Mouse (Mus musculus) hindbrain, postnatal 0 days (tissue): ENCODE results near the gene Lhcgr. TPM values are rescaled to one million over a fixed set of nuclear protein-coding genes. Genes with fewer than 3 reads are reported as not detected.
A peak's percentile ranks its signal among the peaks of the same experiment; 100 is the strongest.

Experiments used
- ATAC-seq: fragments of 200-750 bp; cut with Nextera tagmentation; 2 replicates; pipeline ENCODE4 v1.8.0; 2017; ENCODE audit warnings: mild to moderate bottlenecking, moderate TSS enrichment, moderate library complexity
- DNase-seq: peaks from one replicate; pipeline ENCODE4 v3.0.0-alpha.2; 2015; ENCODE audit warnings: low spot score
- H3K27ac ChIP-seq: fragments of 300-500 bp; sonication (generic); 2 replicates; pipeline ENCODE4 v1.5.1; 2014; ENCODE audit warnings: mild to moderate bottlenecking
- H3K27me3 ChIP-seq: fragments of 300-500 bp; sonication (generic); 2 replicates; pipeline ENCODE4 v1.6.1; 2014; ENCODE audit warnings: low read length, mixed read lengths; ENCODE audit not compliant: insufficient read depth
- H3K36me3 ChIP-seq: fragments of 300-500 bp; sonication (generic); 2 replicates; pipeline ENCODE4 v1.6.1; 2014; ENCODE audit warnings: low read length, mixed read lengths; ENCODE audit not compliant: insufficient read depth
- H3K4me1 ChIP-seq: fragments of 300-500 bp; sonication (generic); 2 replicates; pipeline ENCODE4 v1.6.1; 2014; ENCODE audit warnings: antibody characterized with exemption, low read length, mixed read lengths; ENCODE audit not compliant: insufficient read depth
- H3K4me2 ChIP-seq: fragments of 300-500 bp; sonication (generic); 2 replicates; pipeline ENCODE4 v1.6.1; 2014; ENCODE audit warnings: low read depth, mild to moderate bottlenecking, low read length, moderate library complexity, mixed read lengths
- H3K4me3 ChIP-seq: fragments of 300-500 bp; sonication (generic); 2 replicates; pipeline ENCODE4 v1.5.1; 2014; ENCODE audit warnings: low read length
- H3K9ac ChIP-seq: fragments of 300-500 bp; sonication (generic); replicated peaks from 2 replicates; pipeline ENCODE4 v1.6.1; 2014; ENCODE audit warnings: mild to moderate bottlenecking, low read length, moderate library complexity, mixed read lengths
- H3K9me3 ChIP-seq: fragments of 300-500 bp; sonication (generic); 2 replicates; pipeline ENCODE4 v1.6.1; 2016; ENCODE audit warnings: low read length, mixed read lengths
- CTCF ChIP-seq: IDR thresholded peaks from 2 replicates; pipeline ENCODE4 v1.5.1; 2016; ENCODE audit warnings: antibody characterized with exemption, control low read depth, low read depth
- WGBS: fragments of 180-500 bp; shearing (Covaris S2); extraction: QIAGEN DNeasy Blood & Tissue Kit; methylation state at CpG from one replicate; pipeline ENCODE4 v1.1.7; 2014; 5-methylcytosine and 5-hydroxymethylcytosine counted together
- polyA plus RNA-seq: library from polyadenylated mRNA; unstranded; fragments of >200 nt; fragmentation: Nextera tagmentation; extraction: Ambion mirVana; gene quantifications from 2 replicates; pipeline ENCODE4 v1.2.1, GENCODE M21; 2015
- total RNA-seq: library from RNA; depleted of rRNA; stranded (reverse); fragments of >200 nt; gene quantifications from 2 replicates; pipeline ENCODE4 v1.2.3, GENCODE M21; 2014

The Lhcgr gene
- total and polyA plus RNA-seq, 2 experiments from 2014 or later, result 0.89 to 1.8 TPM

DNA sequence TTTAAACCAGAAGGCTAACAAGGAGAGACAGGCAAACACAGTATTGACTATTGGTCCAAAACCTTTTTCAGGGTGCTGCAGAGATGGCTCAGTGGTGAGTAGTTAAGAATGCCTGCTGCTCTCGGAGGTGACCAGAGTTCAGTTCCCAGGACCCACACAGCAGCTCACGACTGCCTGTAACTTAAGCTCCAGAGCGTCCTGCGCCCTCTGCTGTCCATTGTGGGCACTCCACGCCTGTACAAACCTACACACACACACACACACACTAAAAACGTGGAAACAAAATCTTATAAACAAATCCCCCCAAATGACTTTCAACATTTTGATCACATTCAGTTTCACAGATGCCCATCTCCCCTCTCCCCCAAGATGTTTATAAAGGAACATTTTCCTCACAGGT, 24.9 kb downstream of the Lhcgr start:
- no peaks in the 10 kb centered on the region for H3K4me1 ChIP-seq
- ATAC-seq (no peak), DNase-seq (no peak)
- no peak overlapping the region for H3K27ac ChIP-seq
- H3K9ac ChIP-seq, result no peak overlapping the region
- H3K27me3 ChIP-seq, result no peaks in the 10 kb centered on the region
- H3K9me3 ChIP-seq, result no peaks in the 10 kb centered on the region
- H3K4me2 ChIP-seq, result no peak overlapping the region
- TF ChIP-seq CTCF, result peak; percentile 24; the same call in 1 of the 2 replicates
- H3K36me3 ChIP-seq, result no peaks in the 10 kb centered on the region
- no peak overlapping the region for H3K4me3 ChIP-seq
- WGBS, result 91% methylated on average over 6 of the region's 6 CpGs

GRCm38 (mm10) chr17:88764136-88764485, 27.7 kb downstream of the Lhcgr start:
- Histone ChIP-seq H3K36me3 (no peaks in the 10 kb centered on the region), H3K27ac (no peak overlapping the region)
- ATAC-seq, result peak; percentile 81; the same call in 1 of the 2 replicates

DNA sequence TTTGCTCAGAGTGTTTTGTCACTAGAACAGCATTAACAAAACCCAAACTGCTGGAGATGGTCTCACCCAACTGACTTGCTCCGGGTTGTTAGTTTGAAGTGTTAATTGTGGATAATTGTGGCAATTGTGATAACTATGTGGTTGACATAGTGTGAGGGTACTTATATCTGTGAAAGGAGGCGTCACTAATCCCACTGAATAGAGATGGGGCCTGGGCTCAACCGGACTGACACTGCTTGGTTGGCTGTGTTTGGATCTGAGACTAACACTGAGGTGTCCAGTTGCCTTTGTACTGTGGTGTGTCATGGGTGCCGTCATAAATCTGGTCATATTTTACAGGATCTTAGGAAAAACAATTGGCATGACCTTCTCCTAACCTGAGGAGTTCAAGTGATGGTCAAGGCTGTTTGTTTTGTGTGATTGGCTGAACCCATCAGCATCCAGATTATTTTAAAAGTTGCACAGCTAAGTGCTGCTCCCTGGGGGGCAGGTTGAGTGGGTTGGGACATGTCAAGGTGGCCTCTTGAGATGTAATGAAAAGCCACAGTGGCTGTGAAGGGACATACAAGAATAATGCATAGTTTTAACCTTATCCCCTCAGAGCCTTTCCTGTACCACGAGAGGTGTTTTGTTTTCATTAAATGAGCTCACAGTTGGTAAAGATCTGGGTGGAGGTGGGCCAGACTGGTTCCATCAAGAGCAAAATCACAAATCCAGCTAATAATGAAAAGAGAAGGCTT, 28.2 kb downstream of the Lhcgr start:
- H3K4me3 ChIP-seq, result no peak overlapping the region
- H3K4me2 ChIP-seq, result no peak overlapping the region
- no peaks in the 10 kb centered on the region for H3K9me3 ChIP-seq
- peak; percentile 8; the same call in 1 of the 2 replicates for ATAC-seq
- no peaks in the 10 kb centered on the region for H3K36me3 ChIP-seq
- WGBS, result 22% methylated on average over 5 of the region's 5 CpGs
- H3K27ac ChIP-seq, result no peak overlapping the region
- TF ChIP-seq CTCF, result no peak
- no peak for DNase-seq
- no peaks in the 10 kb centered on the region for H3K4me1 ChIP-seq
- H3K9ac ChIP-seq, result no peak overlapping the region
- H3K27me3 ChIP-seq, result no peaks in the 10 kb centered on the region

More at GRCm38 (mm10) chr17:88764136-88764485, 27.7 kb downstream of the Lhcgr start:
- H3K9me3 ChIP-seq, result no peaks in the 10 kb centered on the region
- H3K9ac ChIP-seq, result no peak overlapping the region
- no peak overlapping the region for H3K4me2 ChIP-seq
- H3K4me1 ChIP-seq, result no peaks in the 10 kb centered on the region
- WGBS, result 38% methylated on average over 3 of the region's 3 CpGs
- TF ChIP-seq CTCF, result peak; percentile 28
- DNase-seq, result peak; percentile 38
- no peak overlapping the region for H3K4me3 ChIP-seq
- no peaks in the 10 kb centered on the region for H3K27me3 ChIP-seq

DNA sequence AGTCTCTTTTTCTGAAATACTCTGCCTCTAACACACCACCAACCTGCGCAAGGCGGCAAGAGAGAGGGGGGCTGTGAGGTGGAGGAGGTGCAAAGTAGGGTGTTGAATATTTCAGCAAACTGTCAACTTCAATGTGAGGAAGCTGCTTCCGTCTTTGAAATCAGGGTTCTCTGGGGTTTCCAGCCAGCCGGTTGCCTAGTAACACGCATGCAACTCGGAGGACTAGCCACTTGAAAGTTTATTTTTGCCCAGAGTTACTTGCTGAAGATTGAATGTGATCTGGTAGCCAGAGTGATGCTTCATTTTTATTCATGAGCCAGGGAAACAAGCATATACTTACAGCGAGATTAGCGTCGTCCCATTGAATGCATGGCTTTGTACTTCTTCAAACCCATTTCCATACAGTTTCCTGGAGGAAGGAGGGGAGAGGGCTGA, 33.8 kb downstream of the Lhcgr start:
- H3K4me3 ChIP-seq, result no peak overlapping the region
- H3K4me1 ChIP-seq, result 0 out of 2 replicates have a peak, but pooled peaks cover 4% of the 10 kb centered on the region
- H3K9ac ChIP-seq, result no peak overlapping the region
- no peak overlapping the region for H3K27ac ChIP-seq
- ATAC-seq, result peak; percentile 61
- peak overlapping the region; percentile 23; the same call in 1 of the 2 replicates for H3K4me2 ChIP-seq
- peak; percentile 66 for DNase-seq
- TF ChIP-seq CTCF, result no peak
- H3K9me3 ChIP-seq, result no peaks in the 10 kb centered on the region
- no peaks in the 10 kb centered on the region for H3K36me3 ChIP-seq
- no peaks in the 10 kb centered on the region for H3K27me3 ChIP-seq
- WGBS, result 4% methylated on average over 9 of the region's 9 CpGs

GRCm38 (mm10) chr17:88755776-88756175, 36.0 kb downstream of the Lhcgr start:
- no peak for ATAC-seq
- Histone ChIP-seq H3K9me3 (no peaks in the 10 kb centered on the region), H3K27me3 (no peaks in the 10 kb centered on the region), H3K4me3 (no peak overlapping the region), H3K9ac (no peak overlapping the region), H3K36me3 (no peaks in the 10 kb centered on the region), H3K4me1 (0 out of 2 replicates have a peak, but pooled peaks cover 4% of the 10 kb centered on the region), H3K27ac (no peak overlapping the region), H3K4me2 (no peak overlapping the region)
- 71% methylated on average over 6 of the region's 6 CpGs for WGBS
- DNase-seq, result no peak
- no peak for TF ChIP-seq CTCF

- DNase-seq (no peak), ATAC-seq (no peak)
- H3K9ac ChIP-seq, result no peak overlapping the region
- H3K36me3 ChIP-seq, result no peaks in the 10 kb centered on the region
- no peaks in the 10 kb centered on the region for H3K27me3 ChIP-seq
- 40% methylated on average over 12 of the region's 12 CpGs for WGBS
- peak overlapping the region; percentile 38 for H3K4me2 ChIP-seq
- no peaks in the 10 kb centered on the region for H3K9me3 ChIP-seq
- no peak for TF ChIP-seq CTCF
- H3K27ac ChIP-seq, result no peak overlapping the region
- no peak overlapping the region for H3K4me3 ChIP-seq
- 0 out of 2 replicates have a peak, but pooled peaks cover 4% of the 10 kb centered on the region for H3K4me1 ChIP-seq
Measured at GRCm38 (mm10) chr17:88753472-88753857, 38.3 kb downstream of the Lhcgr start.

- no peak overlapping the region for H3K27ac ChIP-seq
- H3K4me2 ChIP-seq, result peak overlapping the region; percentile 38
- ATAC-seq (peak; percentile 41), DNase-seq (peak; percentile 79)
- H3K27me3 ChIP-seq, result no peaks in the 10 kb centered on the region
- WGBS, result 6% methylated on average over 17 of the region's 17 CpGs
- H3K9ac ChIP-seq, result no peak overlapping the region
- H3K9me3 ChIP-seq, result no peaks in the 10 kb centered on the region
- H3K4me1 ChIP-seq, result 0 out of 2 replicates have a peak, but pooled peaks cover 4% of the 10 kb centered on the region
- peak; percentile 81 for TF ChIP-seq CTCF
- no peak overlapping the region for H3K4me3 ChIP-seq
- H3K36me3 ChIP-seq, result no peaks in the 10 kb centered on the region
Measured at GRCm38 (mm10) chr17:88752827-88753471, 38.8 kb downstream of the Lhcgr start.
